Mouse (Mus musculus): ENCODE measurements at regions not wholly inside any gene's neighbourhood (a gene's known extent, or its start where the extent isn't known, plus 50 kb on each side); places are given as distances from the start of the nearest gene placed in this dataset.

- 66% methylated on average over 1 of the region's 1 CpGs for WGBS
- H3K4me1 ChIP-seq (ENCODE audit: control insufficient read depth, insufficient read depth, low read length), result no peaks in the 10 kb centered on the region
- DNase-seq, result no peak
- no peak overlapping the region for H3K27ac ChIP-seq
- TF ChIP-seq EP300 (IDR thresholded peaks at IDR 0.05; ENCODE audit: insufficient read depth, low read depth, low read length) (no peak), CTCF (IDR thresholded peaks at IDR 0.05) (no peak), POLR2A (IDR thresholded peaks at IDR 0.05; ENCODE audit: insufficient read depth, low read depth, low read length) (no peak)
- H3K36me3 ChIP-seq (ENCODE audit: control insufficient read depth, insufficient read depth, low read length), result no peaks in the 10 kb centered on the region
- H3K4me3 ChIP-seq, result no peak overlapping the region
- intact Hi-C loops (cut with DNase I), result no loop called here
- no peaks in the 10 kb centered on the region for H3K27me3 ChIP-seq (ENCODE audit: control insufficient read depth, insufficient read depth, low read length)
- no peaks in the 10 kb centered on the region for H3K79me2 ChIP-seq (replicated peaks; ENCODE audit: control insufficient read depth, insufficient read depth, low read length)
- no peak overlapping the region for H3K9ac ChIP-seq (ENCODE audit: low read depth, low read length)
These were observed 455.5 kb downstream of the Cdh11 start for GRCm38 (mm10) chr8:102329955-102330354.

Measured in heart, adult 2 months (tissue).